Mouse (Mus musculus): ENCODE results near the gene P4ha3. TPM values are rescaled to one million over a fixed set of nuclear protein-coding genes. Genes with fewer than 3 reads are reported as not detected.

P4ha3 gene
- total and polyA plus RNA-seq, 3 experiments, result 0.35 TPM; not detected in 2

DNA sequence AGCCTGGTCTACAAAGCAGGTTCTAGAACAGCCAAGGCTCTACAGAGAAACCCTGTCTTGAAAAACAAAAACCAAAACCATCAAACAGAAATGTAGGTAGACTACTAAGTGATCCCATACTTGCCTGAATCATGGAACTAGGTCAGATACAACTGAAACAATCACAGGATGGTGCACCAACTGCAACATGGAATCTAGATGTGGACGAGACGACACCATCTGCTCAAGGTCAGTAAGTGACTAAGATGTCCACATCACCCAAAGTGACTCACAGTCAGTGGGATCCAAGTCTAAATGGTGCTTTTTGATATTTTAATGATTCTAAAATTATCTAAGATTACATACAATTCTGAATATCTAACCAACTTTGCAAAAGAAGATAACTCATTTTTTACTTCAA lies 50.6 kb downstream of the P4ha3 start:
- H3K9ac ChIP-seq (ENCODE audit: control insufficient read depth, low read depth, low read length, poor library complexity, severe bottlenecking), result no peak overlapping the region
- H3K27ac ChIP-seq (ENCODE audit: control insufficient read depth, low read depth, low read length), result no peak overlapping the region
- H3K27me3 ChIP-seq (ENCODE audit: control insufficient read depth in 1 of 2, insufficient read depth in 2 of 2, low read length in 2 of 2), result no peaks in the 10 kb centered on the region
- peaks cover 11% of the 10 kb centered on the region in 2 experiments for H3K4me1 ChIP-seq (ENCODE audit: control insufficient read depth in 1 of 2, insufficient read depth in 2 of 2, low read length in 2 of 2)
- H3K79me2 ChIP-seq (ENCODE audit: control insufficient read depth, insufficient read depth, low read length, poor library complexity), result no peaks in the 10 kb centered on the region
- no peaks in the 10 kb centered on the region for H3K9me3 ChIP-seq (replicated peaks; ENCODE audit: insufficient read depth, low read length)
- no peak for DNase-seq (ENCODE audit: low read depth, low spot score)
- no peak overlapping the region for H3K4me3 ChIP-seq (ENCODE audit: control insufficient read depth in 1 of 2, insufficient read depth in 1 of 2, low read depth in 2 of 2, low read length in 2 of 2)
- H3K36me3 ChIP-seq (ENCODE audit: control insufficient read depth in 1 of 2, insufficient read depth in 2 of 2, low read length in 2 of 2), result peaks cover 7 to 17% of the 10 kb centered on the region in 2 experiments
- TF ChIP-seq CTCF (IDR thresholded peaks at IDR 0.05 in 2 of 3, conservative IDR thresholded peaks at IDR 0.05 in 1 of 3; ENCODE audit: control insufficient read depth in 1 of 3, insufficient read depth in 1 of 3, low read depth in 2 of 3, low read length in 3 of 3, poor library complexity in 1 of 3, severe bottlenecking in 1 of 3), result no peak
- TF ChIP-seq MEF2A (IDR thresholded peaks at IDR 0.05; ENCODE audit: extremely low read depth, insufficient replicate concordance, low read depth, low read length, poor library complexity, severe bottlenecking), result no peak
- no peak for TF ChIP-seq ELF1 (IDR thresholded peaks at IDR 0.05; ENCODE audit: low read depth, low read length)
- no peak for TF ChIP-seq SIN3A (IDR thresholded peaks at IDR 0.05; ENCODE audit: low read length)
- no peak for TF ChIP-seq ETS1 (IDR thresholded peaks at IDR 0.05; ENCODE audit: low read depth, low read length)
- no peak for TF ChIP-seq RCOR1 (IDR thresholded peaks at IDR 0.05; ENCODE audit: low read depth, low read length)
- TF ChIP-seq POLR2AphosphoS5 (IDR thresholded peaks at IDR 0.05; ENCODE audit: borderline replicate concordance, low read depth, low read length), result no peak
- TF ChIP-seq POLR2A (IDR thresholded peaks at IDR 0.05; ENCODE audit: control insufficient read depth in 1 of 2, insufficient read depth in 1 of 2, low read depth in 1 of 2, low read length in 2 of 2, poor library complexity in 1 of 2), result no peak
- TF ChIP-seq USF2 (IDR thresholded peaks at IDR 0.05; ENCODE audit: borderline replicate concordance in 1 of 2, insufficient read depth in 1 of 2, low read depth in 1 of 2, low read length in 2 of 2), result no peak
- no peak for TF ChIP-seq TAL1 (IDR thresholded peaks at IDR 0.05; ENCODE audit: low read length)
- TF ChIP-seq KAT2A (conservative IDR thresholded peaks at IDR 0.05; ENCODE audit: low read depth, low read length), result no peak
- no peak for TF ChIP-seq JUND (IDR thresholded peaks at IDR 0.05; ENCODE audit: low read depth, low read length)
- TF ChIP-seq BHLHE40 (IDR thresholded peaks at IDR 0.05; ENCODE audit: borderline replicate concordance, low read depth, low read length), result no peak
- TF ChIP-seq USF1 (IDR thresholded peaks at IDR 0.05; ENCODE audit: low read depth, low read length), result no peak
- no peak for TF ChIP-seq MAX (IDR thresholded peaks at IDR 0.05; ENCODE audit: low read length)
- no peak for TF ChIP-seq HCFC1 (IDR thresholded peaks at IDR 0.05; ENCODE audit: low read depth, low read length)
- no peak for TF ChIP-seq TCF12 (IDR thresholded peaks at IDR 0.05; ENCODE audit: low read depth, low read length)
- TF ChIP-seq MAZ (IDR thresholded peaks at IDR 0.05; ENCODE audit: low read depth, low read length), result no peak
- no peak for TF ChIP-seq EP300 (IDR thresholded peaks at IDR 0.05; ENCODE audit: low read depth in 1 of 2, low read length in 2 of 2)
- no peak for TF ChIP-seq E2F4 (IDR thresholded peaks at IDR 0.05; ENCODE audit: borderline replicate concordance, low read depth, low read length)

DNA sequence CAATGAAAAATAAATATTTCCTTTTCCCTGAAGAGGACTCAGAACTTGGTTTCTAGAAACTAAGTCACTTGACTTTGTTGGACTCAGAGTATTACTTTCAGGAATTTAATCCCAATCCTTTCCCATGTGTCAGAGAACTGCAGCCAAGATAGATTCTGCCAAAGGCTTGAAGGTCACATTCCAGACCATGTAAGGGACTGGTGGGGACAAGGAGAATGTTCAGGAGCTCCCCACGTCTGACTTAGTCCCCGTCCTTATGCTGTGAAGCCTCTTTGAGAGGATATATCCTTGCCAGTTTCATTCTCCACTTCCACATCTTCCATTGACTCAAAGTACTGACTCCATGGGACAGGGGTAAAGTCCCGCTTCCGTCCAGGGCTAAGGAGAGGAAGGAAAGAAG lies 69.7 kb downstream of the P4ha3 start:
- no peak for DNase-seq (ENCODE audit: low read depth, low spot score)
- Histone ChIP-seq H3K9me3 (replicated peaks; ENCODE audit: insufficient read depth, low read length) (no peaks in the 10 kb centered on the region), H3K27ac (ENCODE audit: control insufficient read depth, low read depth, low read length) (no peak overlapping the region), H3K9ac (ENCODE audit: control insufficient read depth, low read depth, low read length, poor library complexity, severe bottlenecking) (no peak overlapping the region), H3K36me3 (ENCODE audit: control insufficient read depth in 1 of 2, insufficient read depth in 2 of 2, low read length in 2 of 2) (peaks cover 0 to 8% of the 10 kb centered on the region in 2 experiments; a peak in 2 of 4 replicates), H3K79me2 (ENCODE audit: control insufficient read depth, insufficient read depth, low read length, poor library complexity) (no peaks in the 10 kb centered on the region), H3K4me3 (ENCODE audit: control insufficient read depth in 1 of 2, insufficient read depth in 1 of 2, low read depth in 2 of 2, low read length in 2 of 2) (no peak overlapping the region), H3K4me1 (ENCODE audit: control insufficient read depth in 1 of 2, insufficient read depth in 2 of 2, low read length in 2 of 2) (no peaks in the 10 kb centered on the region), H3K27me3 (ENCODE audit: control insufficient read depth in 1 of 2, insufficient read depth in 2 of 2, low read length in 2 of 2) (no peaks in the 10 kb centered on the region)
- TF ChIP-seq MAZ (IDR thresholded peaks at IDR 0.05; ENCODE audit: low read depth, low read length), result no peak
- TF ChIP-seq GABPA (IDR thresholded peaks at IDR 0.05; ENCODE audit: low read depth, low read length), result no peak
- TF ChIP-seq HCFC1 (IDR thresholded peaks at IDR 0.05; ENCODE audit: low read depth, low read length), result no peak
- TF ChIP-seq ELF1 (IDR thresholded peaks at IDR 0.05; ENCODE audit: low read depth, low read length), result no peak
- no peak for TF ChIP-seq USF2 (IDR thresholded peaks at IDR 0.05; ENCODE audit: borderline replicate concordance in 1 of 2, insufficient read depth in 1 of 2, low read depth in 1 of 2, low read length in 2 of 2)
- no peak for TF ChIP-seq TAL1 (IDR thresholded peaks at IDR 0.05; ENCODE audit: low read length)
- TF ChIP-seq ETS1 (IDR thresholded peaks at IDR 0.05; ENCODE audit: low read depth, low read length), result no peak
- TF ChIP-seq MAFK (IDR thresholded peaks at IDR 0.05; ENCODE audit: borderline replicate concordance, low read depth, low read length), result no peak

Measured in MEL (cell line).